Mouse (Mus musculus) forebrain, embryonic 16.5 days (tissue): ENCODE data around the gene Ccnt1. TPM values are rescaled to one million over a fixed set of nuclear protein-coding genes. Genes with fewer than 3 reads are reported as not detected.

ENCODE experiments used
- microRNA-seq: library from miRNA; unstranded; fragments of <30 nt; microRNA quantifications from one replicate; pipeline ENCODE4, GENCODE M21; 2017
- polyA plus RNA-seq: library from polyadenylated mRNA; unstranded; fragments of >200 nt; fragmentation: Nextera tagmentation; extraction: Ambion mirVana; gene quantifications from 2 replicates; pipeline ENCODE4 v1.2.1, GENCODE M21; 2015

Ccnt1 gene
- polyA plus RNA-seq, 1 experiment from 2014 or later, result 74.5 TPM

Small RNAs within 50 kb of the gene (microRNA-seq; reads per million reads assigned to microRNA genes)
- not detected for gene Mir1291

Other genes starting within 250 kb of the Ccnt1 start
- gene Olfr284, start 229.9 kb downstream of the Ccnt1 start, polyA plus RNA-seq, result not detected in 2 replicates
- gene Olfr283, start 190.0 kb downstream of the Ccnt1 start, polyA plus RNA-seq, result not detected in 2 replicates
- gene Olfr282, start 139.7 kb downstream of the Ccnt1 start, polyA plus RNA-seq, result not detected in 2 replicates
- not detected in 2 replicates for gene Olfr281, start 118.3 kb downstream of the Ccnt1 start, polyA plus RNA-seq
- gene OR5BS1P, start 101.0 kb downstream of the Ccnt1 start, polyA plus RNA-seq, result not detected in 2 replicates
- gene Lalba, start 88.2 kb downstream of the Ccnt1 start, polyA plus RNA-seq, result not detected in 2 replicates
- not detected in 2 replicates for gene Olfr279, start 78.5 kb downstream of the Ccnt1 start, polyA plus RNA-seq
- gene Kansl2, start 36.7 kb downstream of the Ccnt1 start, polyA plus RNA-seq, result 130 and 141 TPM in 2 replicates
- 0.56 TPM in 1 of 2 replicates, not detected in the other for gene 4930415O20Rik, start 81 bp upstream of the Ccnt1 start, polyA plus RNA-seq
- gene Adcy6, start 39.2 kb upstream of the Ccnt1 start, polyA plus RNA-seq, result 11.2 and 16.1 TPM in 2 replicates
- 138 and 168 TPM in 2 replicates for gene Cacnb3, start 59.9 kb upstream of the Ccnt1 start, polyA plus RNA-seq
- gene Ddx23, start 92.0 kb upstream of the Ccnt1 start, polyA plus RNA-seq, result 17.6 and 25.5 TPM in 2 replicates
- 15.5 and 16.4 TPM in 2 replicates for gene Rnd1, start 106.5 kb upstream of the Ccnt1 start, polyA plus RNA-seq
- 2.9 and 4.2 TPM in 2 replicates for gene Ccdc65, start 137.3 kb upstream of the Ccnt1 start, polyA plus RNA-seq
- 3.7 and 5.7 TPM in 2 replicates for gene Fkbp11, start 157.3 kb upstream of the Ccnt1 start, polyA plus RNA-seq
- gene Arf3, start 192.3 kb upstream of the Ccnt1 start, polyA plus RNA-seq, result 82.6 and 99.9 TPM in 2 replicates
- not detected in 2 replicates for gene Wnt10b, start 207.2 kb upstream of the Ccnt1 start, polyA plus RNA-seq
- 0.10 and 0.42 TPM in 2 replicates for gene Wnt1, start 218.9 kb upstream of the Ccnt1 start, polyA plus RNA-seq
- 0.46 and 0.58 TPM in 2 replicates for gene Ddn, start 238.6 kb upstream of the Ccnt1 start, polyA plus RNA-seq